In the genomic region with DNA sequence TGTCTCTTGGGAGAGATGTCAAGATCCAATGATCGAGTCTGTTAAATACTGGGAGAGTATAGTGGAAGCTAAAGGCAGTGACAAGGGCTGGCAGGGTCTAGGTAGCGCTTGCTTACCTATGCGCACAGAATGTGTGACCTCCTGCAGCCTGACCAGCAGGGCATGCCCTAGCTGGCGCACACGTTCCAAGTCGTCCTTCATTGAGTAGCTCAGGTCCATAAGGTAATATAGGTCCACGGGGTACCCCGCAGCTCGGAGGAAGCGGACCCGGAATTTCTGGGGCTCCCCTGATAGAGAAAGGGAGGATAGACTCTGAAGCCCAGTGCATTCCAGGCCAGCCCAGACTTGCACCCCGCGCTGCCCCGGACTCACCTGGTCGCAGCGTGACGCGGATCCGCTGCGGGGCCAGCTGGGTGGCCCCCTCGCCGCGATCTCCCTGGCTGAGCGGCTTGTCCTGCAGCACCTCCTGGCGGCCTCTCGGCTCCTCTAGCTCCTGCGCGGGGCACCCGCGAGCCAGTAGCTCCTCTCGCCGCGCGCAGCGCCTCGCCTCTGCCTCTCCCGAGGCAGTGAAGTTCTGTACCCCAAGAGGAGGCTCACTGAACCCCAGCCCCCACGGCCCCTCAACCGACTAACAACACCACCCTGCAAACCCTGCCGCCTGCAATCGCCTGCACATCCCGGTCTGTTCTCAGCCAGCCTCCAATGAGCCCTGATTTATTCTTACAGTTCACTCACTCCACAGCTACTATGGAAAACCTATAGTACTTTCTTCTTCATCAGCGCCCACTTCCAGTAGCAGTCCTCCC, we compare ENCODE assay signal across 8 mouse cellular contexts. TPM values are rescaled to one million over a fixed set of nuclear protein-coding genes. Genes with fewer than 3 reads are reported as not detected.
DNase-seq lines count a peak whose midpoint lies in the region; ATAC-seq lines count a peak whose summit lies in the region.

No protein-coding gene starts in this region.

- H3K9me3 ChIP-seq in hindbrain, embryonic 16.5 days (ENCODE audit: control insufficient read depth, low read length), result no peaks in the 10 kb centered on the region

- intact Hi-C loops in left cerebral cortex, postnatal 36 days (cut with DNase I), result loop anchor here (2.0 kb wide), 1 partner anchor 46 kb away; no protein-coding TSS in a partner anchor

- peaks cover 8% of the 10 kb centered on the region for H3K4me1 ChIP-seq in hindbrain, embryonic 16.5 days (ENCODE audit: control insufficient read depth, insufficient read depth, low read depth, low read length)

- peak; percentile 83 to 85 for DNase-seq in cerebellum, postnatal 36 days
- peak; percentile 82 for DNase-seq in gastrocnemius, adult 18-20 months (ENCODE audit: low spot score)
- DNase-seq in left cerebral cortex, postnatal 36 days (ENCODE audit: low spot score in 2 of 2), result peak; percentile 78 to 81
- peak; percentile 84 for DNase-seq in right cerebral cortex, postnatal 25 days
- DNase-seq in urinary bladder, postnatal 4 days (ENCODE audit: low spot score in 2 of 2), result peak; percentile 77 to 81

- peak; percentile 33 for ATAC-seq in activated CD4-positive, CD25-positive, alpha-beta regulatory T cell, adult 4 months
- ATAC-seq in hindbrain, embryonic 16.5 days, result peak; percentile 90
- peak; percentile 82 for ATAC-seq in megakaryocyte-erythroid progenitor cell, adult 5-6 weeks (replicated peaks; ENCODE audit: low FRiP score, low TSS enrichment, poor library complexity, severe bottlenecking)

- 2% methylated on average over 43 of the region's 43 CpGs for WGBS in hindbrain, embryonic 16.5 days

- H3K4me2 ChIP-seq in hindbrain, embryonic 16.5 days (ENCODE audit: low read length), result peak overlapping the region; percentile 94

- H3K9ac ChIP-seq in hindbrain, embryonic 16.5 days (ENCODE audit: low read depth, low read length), result peak overlapping the region; percentile 69

- no peaks in the 10 kb centered on the region for H3K36me3 ChIP-seq in hindbrain, embryonic 16.5 days (ENCODE audit: control insufficient read depth, insufficient read depth, low read length)

- peaks cover 9% of the 10 kb centered on the region for H3K27me3 ChIP-seq in hindbrain, embryonic 16.5 days (replicated peaks; ENCODE audit: control insufficient read depth, insufficient read depth, low read length)

- no peak overlapping the region for H3K27ac ChIP-seq in hindbrain, embryonic 16.5 days (ENCODE audit: low read depth, low read length)

- H3K4me3 ChIP-seq in hindbrain, embryonic 16.5 days (ENCODE audit: low read length), result peak overlapping the region; percentile 50

RNA-seq across cellular contexts. Expression of gene Itgb7, which starts 7.4 kb away (rescaled TPM):
- polyA plus RNA-seq in activated CD4-positive, CD25-positive, alpha-beta regulatory T cell, adult 4 months (2017; shearing (Covaris generic)), result 100 to 1,000 TPM; 511 to 537 TPM
- total RNA-seq in gastrocnemius, adult 18-20 months (2021), result 1 to 10 TPM; 1.1 to 1.2 TPM
- 1.1 and 2.0 TPM in 2 replicates for polyA plus RNA-seq in hindbrain, embryonic 16.5 days (2015; fragmentation: Nextera tagmentation; extraction: Ambion mirVana)
- 1 to 10 TPM; 1.1 to 1.5 TPM for total RNA-seq in left cerebral cortex, postnatal 36 days (2021)
- total RNA-seq in megakaryocyte-erythroid progenitor cell, adult 5-6 weeks (2014; fragmentation: Nextera tagmentation), result 13.1 and 17.0 TPM in 2 replicates
- 47.2 and 51.0 TPM in 2 replicates for total RNA-seq in megakaryocyte-erythroid progenitor cell, adult 5-6 weeks (2017)

RNA-seq across cellular contexts. Expression of gene Csad, which starts 19.9 kb away (rescaled TPM):
- polyA plus RNA-seq in activated CD4-positive, CD25-positive, alpha-beta regulatory T cell, adult 4 months (2017; shearing (Covaris generic)), result 1 to 10 TPM; 6.6 to 9.3 TPM
- 1 to 10 TPM; 5.9 to 7.8 TPM for total RNA-seq in gastrocnemius, adult 18-20 months (2021)
- 35.5 and 43.3 TPM in 2 replicates for polyA plus RNA-seq in hindbrain, embryonic 16.5 days (2015; fragmentation: Nextera tagmentation; extraction: Ambion mirVana)
- total RNA-seq in left cerebral cortex, postnatal 36 days (2021), result 10 to 100 TPM; 23.9 to 29.4 TPM
- 9.6 and 21.4 TPM in 2 replicates for total RNA-seq in megakaryocyte-erythroid progenitor cell, adult 5-6 weeks (2014; fragmentation: Nextera tagmentation)
- total RNA-seq in megakaryocyte-erythroid progenitor cell, adult 5-6 weeks (2017), result 11.4 and 33.8 TPM in 2 replicates

RNA-seq across cellular contexts. Expression of gene Zfp740, which starts 21.3 kb away (rescaled TPM):
- polyA plus RNA-seq in activated CD4-positive, CD25-positive, alpha-beta regulatory T cell, adult 4 months (2017; shearing (Covaris generic)), result 10 to 100 TPM; 21.5 to 23.1 TPM
- 10 to 100 TPM; 24.0 to 29.0 TPM for total RNA-seq in gastrocnemius, adult 18-20 months (2021)
- polyA plus RNA-seq in hindbrain, embryonic 16.5 days (2015; fragmentation: Nextera tagmentation; extraction: Ambion mirVana), result 39.6 and 51.0 TPM in 2 replicates
- 10 to 100 TPM; 61.0 to 64.0 TPM for total RNA-seq in left cerebral cortex, postnatal 36 days (2021)
- total RNA-seq in megakaryocyte-erythroid progenitor cell, adult 5-6 weeks (2014; fragmentation: Nextera tagmentation), result 39.8 and 65.3 TPM in 2 replicates
- total RNA-seq in megakaryocyte-erythroid progenitor cell, adult 5-6 weeks (2017), result 33.0 and 39.0 TPM in 2 replicates

RNA-seq across cellular contexts. Expression of gene Rarg, which starts 32.9 kb away (rescaled TPM):
- polyA plus RNA-seq in activated CD4-positive, CD25-positive, alpha-beta regulatory T cell, adult 4 months (2017; shearing (Covaris generic)), result 10 to 100 TPM; 16.9 to 24.8 TPM
- total RNA-seq in gastrocnemius, adult 18-20 months (2021), result 10 to 100 TPM in 1 of 2 experiments, 1 to 10 TPM in 1; 5.9 to 11.6 TPM
- polyA plus RNA-seq in hindbrain, embryonic 16.5 days (2015; fragmentation: Nextera tagmentation; extraction: Ambion mirVana), result 5.6 and 7.6 TPM in 2 replicates
- total RNA-seq in left cerebral cortex, postnatal 36 days (2021), result 10 to 100 TPM; 13.1 to 13.9 TPM
- 0.61 and 1.8 TPM in 2 replicates for total RNA-seq in megakaryocyte-erythroid progenitor cell, adult 5-6 weeks (2014; fragmentation: Nextera tagmentation)
- total RNA-seq in megakaryocyte-erythroid progenitor cell, adult 5-6 weeks (2017), result 1.6 and 6.7 TPM in 2 replicates

RNA-seq across cellular contexts. Expression of gene Gm9918, which starts 46.0 kb away (rescaled TPM):
- not detected for polyA plus RNA-seq in activated CD4-positive, CD25-positive, alpha-beta regulatory T cell, adult 4 months (2017; shearing (Covaris generic))
- not detected for total RNA-seq in gastrocnemius, adult 18-20 months (2021)
- 0.06 and 0.14 TPM in 2 replicates for polyA plus RNA-seq in hindbrain, embryonic 16.5 days (2015; fragmentation: Nextera tagmentation; extraction: Ambion mirVana)
- total RNA-seq in left cerebral cortex, postnatal 36 days (2021), result not detected
- not detected in 2 replicates for total RNA-seq in megakaryocyte-erythroid progenitor cell, adult 5-6 weeks (2014; fragmentation: Nextera tagmentation)
- total RNA-seq in megakaryocyte-erythroid progenitor cell, adult 5-6 weeks (2017), result not detected in 2 replicates

Comparison
In these comparisons a context has a peak if more than half of its experiments do, and no peak if none do; other contexts are left out.
1. ATAC-seq: peak in every context shown above with its lines; median percentile 90 in hindbrain, embryonic 16.5 days; 82 in megakaryocyte-erythroid progenitor cell, adult 5-6 weeks; 33 in activated CD4-positive, CD25-positive, alpha-beta regulatory T cell, adult 4 months.
2. RNA of gene Itgb7, which starts 7.4 kb away (total RNA-seq): 13.1 to 51.0 TPM in megakaryocyte-erythroid progenitor cell, adult 5-6 weeks; 1.1 to 1.5 TPM in left cerebral cortex, postnatal 36 days and 1.1 to 1.2 TPM in gastrocnemius, adult 18-20 months; every median in the first group is over 4 times any median in the second.
3. Peak in every context shown above with its lines, with median percentiles within 50 percentile points of each other: DNase-seq.